Mouse (Mus musculus): ENCODE results near the gene Opn5.

DNA sequence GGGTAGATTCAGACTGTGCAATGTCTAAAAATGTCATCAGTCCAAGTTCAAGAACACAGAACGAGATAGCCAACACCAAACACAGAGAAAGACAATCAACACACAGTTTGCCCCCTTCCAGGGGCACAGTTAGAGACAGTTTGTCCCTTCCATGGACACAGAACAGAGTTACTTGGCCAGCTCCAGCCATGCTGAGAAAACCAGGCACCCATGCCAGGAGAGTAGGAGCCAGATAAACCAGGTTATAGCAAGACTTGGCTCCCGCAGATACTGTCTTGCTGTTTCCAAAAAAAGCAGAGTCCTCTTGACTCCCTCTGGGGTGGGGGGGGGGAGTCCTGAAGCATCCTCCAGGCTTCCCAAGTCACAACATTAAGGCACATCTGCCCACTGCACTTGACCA, 19.0 kb upstream of the Opn5 start:
- TF ChIP-seq CTCF (IDR thresholded peaks at IDR 0.05; ENCODE audit: insufficient read depth, low read depth, low read length) (no peak), POLR2A (IDR thresholded peaks at IDR 0.05; ENCODE audit: insufficient read depth, low read depth, low read length) (no peak)
